Mouse (Mus musculus) lung, adult 2 months (tissue): ENCODE results near the gene Hk2.

ENCODE experiments used
- CTCF ChIP-seq: fragments of 200-500 bp; IDR thresholded peaks from 2 replicates; pipeline ENCODE4 v1.5.1; 2011; ENCODE audit warnings: mild to moderate bottlenecking, low read length, control low read depth; ENCODE audit not compliant: insufficient read depth
- POLR2A ChIP-seq: fragments of 200-500 bp; IDR thresholded peaks from 2 replicates; pipeline ENCODE4 v1.6.1; 2011; ENCODE audit warnings: low read depth, mild to moderate bottlenecking, control low read depth, low read length, borderline replicate concordance; ENCODE audit errors: extremely low read depth

DNA sequence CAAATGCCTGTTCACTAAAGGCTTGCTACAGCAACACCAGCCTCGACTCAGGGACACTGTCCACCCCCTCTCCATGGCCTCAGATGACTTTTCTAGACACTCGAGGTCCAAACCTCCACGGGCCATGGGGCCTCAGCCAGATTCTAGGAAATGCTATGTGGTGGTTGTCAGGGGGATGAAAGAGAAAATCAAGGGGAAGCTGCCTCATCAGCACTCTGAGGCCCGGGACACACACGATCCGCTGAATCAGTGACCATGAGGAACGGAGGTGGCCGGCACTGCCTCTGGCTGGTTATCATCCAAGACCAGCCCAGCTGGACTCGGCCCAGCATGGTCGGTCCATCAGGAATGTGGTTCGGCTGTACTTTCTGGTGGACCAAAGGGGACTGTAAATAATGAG lies 23.2 kb downstream of the Hk2 start:
- TF ChIP-seq CTCF (no peak), POLR2A (no peak)
